Mouse (Mus musculus) cerebellum, adult 2 months (tissue): ENCODE data around the gene Ttll6.

Experiments used
- CTCF ChIP-seq: fragments of 200-500 bp; IDR thresholded peaks from 2 replicates; pipeline ENCODE4 v1.5.1; 2011; ENCODE audit warnings: low read depth, mild to moderate bottlenecking, control low read depth, low read length, moderate library complexity, borderline replicate concordance; ENCODE audit not compliant: insufficient read depth
- POLR2A ChIP-seq: fragments of 200-500 bp; IDR thresholded peaks from 2 replicates; pipeline ENCODE4 v1.6.1; 2011; ENCODE audit warnings: low read length, control low read depth, borderline replicate concordance; ENCODE audit not compliant: insufficient read depth

- TF ChIP-seq CTCF (no peak), POLR2A (no peak)
Observed at GRCm38 (mm10) chr11:96173288-96173840, 39.8 kb downstream of the Ttll6 start.
